Mouse (Mus musculus) liver, embryonic 16.5 days (tissue): ENCODE data around the gene Spo11. TPM values are rescaled to one million over a fixed set of nuclear protein-coding genes. Genes with fewer than 3 reads are reported as not detected.
A peak's percentile ranks its signal among the peaks of the same experiment; 100 is the strongest.

ENCODE experiments used
- ATAC-seq: fragments of 200-750 bp; cut with Nextera tagmentation; 2 replicates; pipeline ENCODE4 v1.8.0; 2017; ENCODE audit warnings: low read depth, mild to moderate bottlenecking, moderate number of reproducible peaks, moderate library complexity
- H3K27ac ChIP-seq: fragments of 300-500 bp; sonication (generic); 2 replicates; pipeline ENCODE4 v1.5.1; 2014; ENCODE audit warnings: mild to moderate bottlenecking, low read length
- H3K27me3 ChIP-seq: fragments of 300-500 bp; sonication (generic); 2 replicates; pipeline ENCODE4 v1.6.1; 2014; ENCODE audit warnings: low read depth, low read length, mixed read lengths; ENCODE audit not compliant: control insufficient read depth, insufficient read depth
- H3K36me3 ChIP-seq: fragments of 300-500 bp; sonication (generic); 2 replicates; pipeline ENCODE4 v1.6.1; 2014; ENCODE audit warnings: mild to moderate bottlenecking; ENCODE audit not compliant: control insufficient read depth, insufficient read depth
- H3K4me1 ChIP-seq: fragments of 300-500 bp; sonication (generic); 2 replicates; pipeline ENCODE4 v1.6.1; 2014; ENCODE audit warnings: low read depth, low read length, mixed read lengths; ENCODE audit not compliant: control insufficient read depth
- H3K4me2 ChIP-seq: fragments of 300-500 bp; sonication (generic); 2 replicates; pipeline ENCODE4 v1.6.1; 2014; ENCODE audit warnings: low read depth, low read length, mixed read lengths
- H3K4me3 ChIP-seq: fragments of 300-500 bp; sonication (generic); 2 replicates; pipeline ENCODE4 v1.5.1; 2014; ENCODE audit warnings: low read depth, mild to moderate bottlenecking, low read length
- H3K9ac ChIP-seq: fragments of 300-500 bp; sonication (generic); 2 replicates; pipeline ENCODE4 v1.6.1; 2014; ENCODE audit warnings: low read depth, low read length
- H3K9me3 ChIP-seq: fragments of 300-500 bp; sonication (generic); replicated peaks from 2 replicates; pipeline ENCODE4 v1.6.1; 2016; ENCODE audit warnings: low read length; ENCODE audit not compliant: control insufficient read depth
- WGBS: fragments of 180-500 bp; shearing (Covaris S2); extraction: QIAGEN DNeasy Blood & Tissue Kit; methylation state at CpG from one replicate; pipeline ENCODE4 v1.1.7; 2014; ENCODE audit not compliant: insufficient replicate concordance; 5-methylcytosine and 5-hydroxymethylcytosine counted together
- polyA plus RNA-seq: library from polyadenylated mRNA; unstranded; fragments of >200 nt; fragmentation: Nextera tagmentation; extraction: Ambion mirVana; gene quantifications from 2 replicates; pipeline ENCODE4 v1.2.1, GENCODE M21; 2015

Spo11 gene
- not detected in 2 replicates for polyA plus RNA-seq

- Histone ChIP-seq H3K27ac (0 out of 2 replicates have a peak within 1 kb of the TSS, but pooled peaks have one; percentile 16), H3K27me3 (no peaks in the 10 kb centered on the region), H3K36me3 (no peaks in the 10 kb centered on the region), H3K9me3 (no peaks in the 10 kb centered on the region), H3K4me3 (no peak within 1 kb of the TSS), H3K4me2 (peak within 1 kb of the TSS; percentile 24; the same call in 1 of the 2 replicates), H3K4me1 (peaks cover 2% of the 10 kb centered on the region; the same call in 1 of the 2 replicates), H3K9ac (no peak within 1 kb of the TSS)
- 18% methylated on average over 14 of the region's 14 CpGs for WGBS
- ATAC-seq, result 0 out of 2 replicates have a peak, but pooled peaks have one; percentile 19
These were observed at the start of gene Spo11 for GRCm38 (mm10) chr2:172977409-172978130. Gene Spo11, plus strand, starts transcription at chr2:172977700.

- ATAC-seq, result no peak
- Histone ChIP-seq H3K36me3 (no peaks in the 10 kb centered on the region), H3K4me3 (no peak overlapping the region), H3K4me1 (peaks cover 4% of the 10 kb centered on the region), H3K4me2 (no peak overlapping the region), H3K9ac (no peak overlapping the region), H3K27ac (no peak overlapping the region), H3K9me3 (no peaks in the 10 kb centered on the region), H3K27me3 (peaks cover 23% of the 10 kb centered on the region)
- 66% methylated on average over 14 of the region's 14 CpGs for WGBS
These were observed 47.5 kb upstream of the Spo11 start for GRCm38 (mm10) chr2:172929905-172930436.

GRCm38 (mm10) chr2:172931137-172931898, 46.2 kb upstream of the Spo11 start:
- H3K27ac ChIP-seq, result no peak overlapping the region
- H3K9me3 ChIP-seq, result no peaks in the 10 kb centered on the region
- peaks cover 35% of the 10 kb centered on the region for H3K27me3 ChIP-seq
- peaks cover 7% of the 10 kb centered on the region for H3K4me1 ChIP-seq
- H3K4me2 ChIP-seq, result no peak overlapping the region
- no peak for ATAC-seq
- no peak overlapping the region for H3K4me3 ChIP-seq
- H3K9ac ChIP-seq, result no peak overlapping the region
- 58% methylated on average over 17 of the region's 17 CpGs for WGBS
- H3K36me3 ChIP-seq, result no peaks in the 10 kb centered on the region

GRCm38 (mm10) chr2:172933631-172934419, 43.7 kb upstream of the Spo11 start:
- peaks cover 7% of the 10 kb centered on the region for H3K4me1 ChIP-seq
- H3K36me3 ChIP-seq, result no peaks in the 10 kb centered on the region
- no peak overlapping the region for H3K9ac ChIP-seq
- H3K27ac ChIP-seq, result no peak overlapping the region
- H3K4me2 ChIP-seq, result no peak overlapping the region
- no peak overlapping the region for H3K4me3 ChIP-seq
- no peaks in the 10 kb centered on the region for H3K9me3 ChIP-seq
- H3K27me3 ChIP-seq, result peaks cover 58% of the 10 kb centered on the region
- 7% methylated on average over 34 of the region's 34 CpGs for WGBS
- ATAC-seq, result no peak

- Histone ChIP-seq H3K4me2 (no peak overlapping the region), H3K4me3 (no peak overlapping the region), H3K27ac (no peak overlapping the region), H3K27me3 (peaks cover 64% of the 10 kb centered on the region), H3K36me3 (no peaks in the 10 kb centered on the region), H3K9me3 (no peaks in the 10 kb centered on the region), H3K9ac (no peak overlapping the region), H3K4me1 (peaks cover 7% of the 10 kb centered on the region)
- WGBS, result 10% methylated on average over 8 of the region's 8 CpGs
- ATAC-seq, result no peak
These were observed 43.1 kb upstream of the Spo11 start for GRCm38 (mm10) chr2:172934420-172934788.

GRCm38 (mm10) chr2:172934891-172935740, 42.4 kb upstream of the Spo11 start:
- no peak overlapping the region for H3K9ac ChIP-seq
- ATAC-seq, result no peak
- peaks cover 71% of the 10 kb centered on the region for H3K27me3 ChIP-seq
- WGBS, result 18% methylated on average over 30 of the region's 30 CpGs
- peak overlapping the region; percentile 25; the same call in 1 of the 2 replicates for H3K4me2 ChIP-seq
- H3K27ac ChIP-seq, result no peak overlapping the region
- no peaks in the 10 kb centered on the region for H3K9me3 ChIP-seq
- H3K4me1 ChIP-seq, result peaks cover 7% of the 10 kb centered on the region
- no peak overlapping the region for H3K4me3 ChIP-seq
- no peaks in the 10 kb centered on the region for H3K36me3 ChIP-seq

GRCm38 (mm10) chr2:172935776-172936562, 41.5 kb upstream of the Spo11 start:
- H3K4me2 ChIP-seq, result no peak overlapping the region
- ATAC-seq, result no peak
- H3K27ac ChIP-seq, result no peak overlapping the region
- no peak overlapping the region for H3K4me3 ChIP-seq
- peaks cover 79% of the 10 kb centered on the region for H3K27me3 ChIP-seq
- no peaks in the 10 kb centered on the region for H3K36me3 ChIP-seq
- WGBS, result 40% methylated on average over 12 of the region's 12 CpGs
- no peaks in the 10 kb centered on the region for H3K9me3 ChIP-seq
- H3K4me1 ChIP-seq, result peaks cover 7% of the 10 kb centered on the region
- H3K9ac ChIP-seq, result no peak overlapping the region
